Mouse (Mus musculus) kidney, adult 2 months (tissue): ENCODE results near the gene Slc4a5.

Source experiments
- CTCF ChIP-seq: fragments of 200-500 bp; conservative IDR thresholded peaks from 2 replicates; pipeline ENCODE4 v1.5.1; 2011; ENCODE audit warnings: low read depth, mild to moderate bottlenecking, control low read depth, low read length, moderate library complexity, mixed read lengths; ENCODE audit not compliant: insufficient read depth, insufficient read length
- POLR2A ChIP-seq: fragments of 200-500 bp; IDR thresholded peaks from one replicate; pipeline ENCODE4 v1.6.1; 2011; ENCODE audit warnings: low read depth, low read length, control low read depth

DNA sequence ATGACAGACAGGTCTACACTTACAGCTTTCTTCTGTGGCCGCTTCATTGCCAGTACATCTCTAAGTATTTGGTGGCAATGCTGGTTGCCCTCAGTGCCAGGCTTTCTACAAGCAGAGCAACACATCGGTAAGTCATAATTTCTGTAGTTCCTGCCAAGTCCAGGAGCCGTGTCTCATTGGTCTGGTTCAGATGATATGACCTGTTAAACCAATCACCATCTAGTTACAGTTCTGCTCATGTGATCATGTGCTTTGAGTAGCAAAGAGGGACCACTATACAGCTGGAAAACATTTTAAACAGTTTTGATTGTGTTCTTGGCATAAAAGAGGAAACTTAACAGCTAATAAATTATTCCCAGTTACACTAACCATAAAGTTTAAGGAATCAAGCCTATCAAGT is 128.3 kb downstream of the Slc4a5 start:
- TF ChIP-seq POLR2A = no peak
- TF ChIP-seq CTCF = no peak
